Mouse (Mus musculus) C2C12 (cell line): ENCODE measurements around the gene Evx1.

Experiments
- CEBPB ChIP-seq: IDR thresholded peaks from one replicate; pipeline ENCODE4 v1.6.1; 2011; ENCODE audit warnings: low read depth, mild to moderate bottlenecking, control low read depth, moderate library complexity
- CTCF ChIP-seq: IDR thresholded peaks from one replicate; pipeline ENCODE4 v1.5.1; 2011; ENCODE audit not compliant: control insufficient read depth, insufficient read depth, insufficient read length
- MAX ChIP-seq: IDR thresholded peaks from one replicate; pipeline ENCODE4 v1.6.1; 2011; ENCODE audit warnings: mild to moderate bottlenecking, control low read depth
- MYOD1 ChIP-seq: IDR thresholded peaks from one replicate; pipeline ENCODE4 v1.6.1; 2011; ENCODE audit warnings: low read depth; ENCODE audit not compliant: control insufficient read depth, insufficient read length
- MYOG ChIP-seq: IDR thresholded peaks from one replicate; pipeline ENCODE4 v1.6.1; 2011; ENCODE audit not compliant: control insufficient read depth, insufficient read length; ENCODE audit errors: extremely low read depth
- USF1 ChIP-seq: IDR thresholded peaks from one replicate; pipeline ENCODE4 v1.6.1; 2011; ENCODE audit warnings: low read depth, mild to moderate bottlenecking, control low read depth, moderate library complexity

- no peak for TF ChIP-seq CTCF
- TF ChIP-seq MYOD1: no peak
- TF ChIP-seq MAX: no peak
- TF ChIP-seq USF1: no peak
- TF ChIP-seq CEBPB: no peak
- no peak for TF ChIP-seq MYOG
Measured at GRCm38 (mm10) chr6:52314304-52315100, 1.2 kb downstream of the Evx1 start.
